Mouse (Mus musculus) spleen, adult 2 months (tissue): ENCODE results near the gene S100a8.
A peak's percentile ranks its signal among the peaks of the same experiment; 100 is the strongest.

Experiments used
- CTCF ChIP-seq: fragments of 200-500 bp; IDR thresholded peaks from 2 replicates; pipeline ENCODE4 v1.5.1; 2011; ENCODE audit warnings: mild to moderate bottlenecking, inconsistent platforms; ENCODE audit not compliant: insufficient read depth, insufficient read length, insufficient replicate concordance; ENCODE audit errors: extremely low read depth
- POLR2A ChIP-seq: fragments of 200-500 bp; IDR thresholded peaks from 2 replicates; pipeline ENCODE4 v1.6.1; 2011; ENCODE audit warnings: low read depth, low read length, inconsistent platforms

GRCm38 (mm10) chr3:90644220-90644619, 24.6 kb upstream of the S100a8 start:
- TF ChIP-seq CTCF (peak; percentile 63; the same call in 1 of the 2 replicates), POLR2A (no peak)
